Mouse (Mus musculus) spleen, adult 2 months (tissue): ENCODE measurements around the gene Tmod4.

Source experiments
- CTCF ChIP-seq: fragments of 200-500 bp; IDR thresholded peaks from 2 replicates; pipeline ENCODE4 v1.5.1; 2011; ENCODE audit warnings: mild to moderate bottlenecking, inconsistent platforms; ENCODE audit not compliant: insufficient read depth, insufficient read length, insufficient replicate concordance; ENCODE audit errors: extremely low read depth
- POLR2A ChIP-seq: fragments of 200-500 bp; IDR thresholded peaks from 2 replicates; pipeline ENCODE4 v1.6.1; 2011; ENCODE audit warnings: low read depth, low read length, inconsistent platforms

DNA sequence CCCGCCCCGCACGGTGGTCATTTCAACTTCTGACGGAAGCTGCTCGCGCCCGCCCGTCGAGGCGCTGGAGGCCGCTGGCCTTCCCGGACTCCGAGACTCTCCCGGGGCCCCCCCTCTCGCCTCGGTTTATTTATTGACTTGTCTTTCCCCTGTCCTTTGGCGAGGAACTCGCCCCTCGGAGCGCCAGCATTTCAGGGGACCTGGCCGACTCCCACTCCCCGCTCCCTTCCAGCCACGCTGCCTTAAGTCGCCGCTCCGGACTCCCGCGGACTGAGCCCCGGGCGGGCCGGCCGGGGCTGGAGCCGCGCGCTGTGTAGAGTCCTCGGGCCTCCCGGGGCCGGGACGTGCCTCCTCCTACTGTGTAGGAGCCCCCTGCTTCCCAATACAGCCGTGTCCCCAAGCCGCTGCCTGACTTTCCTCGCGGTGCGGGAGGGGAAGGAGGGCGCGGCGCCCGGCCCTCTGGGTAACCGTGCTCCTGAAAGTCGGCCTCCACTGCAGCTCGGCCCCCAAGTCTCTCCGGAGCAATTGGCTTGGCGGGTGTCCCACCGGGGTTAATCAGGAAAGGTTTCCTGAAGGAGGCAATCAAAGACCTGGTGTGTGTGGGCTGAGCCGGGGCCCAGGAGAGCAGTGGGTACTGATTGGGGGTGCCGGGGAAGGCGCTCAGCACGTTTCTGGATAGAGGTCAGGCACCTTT is 49.1 kb downstream of the Tmod4 start:
- TF ChIP-seq CTCF (no peak), POLR2A (no peak)
